Mouse (Mus musculus): ENCODE results near the gene Mfap2. TPM values are rescaled to one million over a fixed set of nuclear protein-coding genes. Genes with fewer than 3 reads are reported as not detected.

The Mfap2 gene
- not detected in 4 replicates for total RNA-seq (2023)

DNA sequence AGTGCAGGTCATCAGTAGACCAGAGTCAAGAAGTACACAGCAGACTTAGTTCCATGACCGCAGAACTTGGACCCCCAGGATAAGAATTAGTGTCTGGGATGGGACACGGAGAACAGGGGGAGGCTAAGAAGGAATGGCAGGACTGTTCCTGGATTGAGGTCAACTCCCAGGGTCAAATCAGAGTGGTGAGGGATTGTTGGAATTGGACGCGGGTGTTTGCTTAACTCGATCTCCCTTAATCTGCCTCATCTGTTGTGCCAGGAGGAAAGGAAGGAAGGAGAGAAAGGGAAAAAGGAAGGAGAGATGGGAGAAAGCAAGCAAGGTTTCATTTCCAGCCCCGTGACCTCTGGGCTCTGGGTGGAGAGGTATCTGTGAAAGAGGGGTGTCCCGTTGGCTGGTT lies at the start of gene Mfap2:
TSS of gene Mfap2 (plus strand) at position 301 of the 400 bp plus-strand sequence.

GRCm38 (mm10) chr4:140960781-140961466 lies 49.3 kb upstream of the Mfap2 start, which contains the start of gene Sdhb:
Gene Sdhb, plus strand, starts transcription at chr4:140961203.

GRCm38 (mm10) chr4:140986711-140987395 lies 23.4 kb upstream of the Mfap2 start, which contains the start of gene Atp13a2:
Gene Atp13a2, plus strand, starts transcription at chr4:140986873.

DNA sequence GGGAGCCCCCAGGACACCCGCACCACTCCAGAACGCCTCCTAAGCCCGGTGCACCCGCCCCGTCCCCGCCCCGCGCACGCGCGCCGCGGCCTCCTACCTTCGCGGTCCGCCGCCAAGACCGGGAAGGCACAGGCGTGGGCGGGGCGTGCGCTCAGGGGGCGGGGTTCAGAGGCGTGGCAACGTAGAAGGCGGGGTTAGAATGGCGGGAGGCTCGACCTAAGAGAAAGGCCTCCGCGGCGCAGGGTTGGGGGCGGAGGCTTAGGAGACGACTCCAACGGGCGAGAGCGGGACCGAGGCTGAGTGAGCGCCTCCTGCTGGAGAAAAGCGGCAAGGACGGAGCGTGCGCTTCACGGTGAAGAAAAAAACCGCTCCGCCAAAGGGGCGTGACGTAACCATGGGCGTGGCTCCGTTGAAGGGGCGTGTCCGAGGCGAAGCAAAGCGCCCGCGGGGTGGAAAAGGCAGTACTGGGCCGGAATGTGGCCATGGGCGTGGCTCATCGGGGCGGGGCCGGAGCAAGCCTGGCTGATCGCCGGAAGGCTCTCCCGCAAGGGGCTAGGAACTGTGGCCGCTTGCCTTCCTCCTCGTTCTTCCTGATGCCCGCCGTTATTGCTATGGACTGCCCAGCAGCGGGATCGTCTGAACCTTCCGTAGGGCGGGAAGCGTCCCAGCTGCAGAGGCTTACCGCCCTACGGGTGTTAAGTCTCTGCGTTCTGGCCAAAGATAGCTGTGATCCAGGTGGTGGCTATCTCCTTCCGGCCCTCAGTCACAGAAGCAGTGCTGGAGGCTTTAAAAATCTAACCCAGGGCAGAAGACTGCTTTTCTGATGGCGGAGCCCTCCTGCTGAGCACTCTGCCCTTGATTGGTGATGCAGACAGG lies 50.4 kb downstream of the Mfap2 start, which contains the start of gene Crocc:
TSS of gene Crocc (minus strand) at position 125 of the 876 bp plus-strand sequence.

Other genes with a start within 250 kb of the Mfap2 start
- 0.38 to 0.66 TPM (median 0.50 TPM) in 4 replicates for gene Padi4, start 236.2 kb upstream of the Mfap2 start, total RNA-seq (2023)
- 0.19 TPM in 1 of 4 replicates, not detected in the others for gene Padi3, start 199.8 kb upstream of the Mfap2 start, total RNA-seq (2023)
- gene Padi1, start 164.6 kb upstream of the Mfap2 start, total RNA-seq (2023), result 0.49 TPM in 1 of 4 replicates, not detected in the others
- gene Padi2, start 104.1 kb upstream of the Mfap2 start, total RNA-seq (2023), result 11.0 to 13.6 TPM (median 12.8 TPM) in 4 replicates
- 67.8 to 81.4 TPM (median 75.4 TPM) in 4 replicates for gene Sdhb, start 49.2 kb upstream of the Mfap2 start, total RNA-seq (2023)
- 83.0 to 109 TPM (median 90.1 TPM) in 4 replicates for gene Atp13a2, start 23.5 kb upstream of the Mfap2 start, total RNA-seq (2023)
- 15.3 to 20.1 TPM (median 17.6 TPM) in 4 replicates for gene Crocc, start 50.1 kb downstream of the Mfap2 start, total RNA-seq (2023)
- gene Necap2, start 67.9 kb downstream of the Mfap2 start, total RNA-seq (2023), result 81.7 to 93.6 TPM (median 85.9 TPM) in 4 replicates
- not detected in 4 replicates for gene Spata21, start 77.9 kb downstream of the Mfap2 start, total RNA-seq (2023)
- 120 to 160 TPM (median 140 TPM) in 4 replicates for gene Szrd1, start 129.4 kb downstream of the Mfap2 start, total RNA-seq (2023)
- gene Fbxo42, start 137.5 kb downstream of the Mfap2 start, total RNA-seq (2023), result 18.1 to 25.2 TPM (median 20.6 TPM) in 4 replicates
- 1.2 to 2.9 TPM (median 1.7 TPM) in 4 replicates for gene Rsg1, start 203.5 kb downstream of the Mfap2 start, total RNA-seq (2023)
- not detected in 4 replicates for gene Arhgef19, start 229.1 kb downstream of the Mfap2 start, total RNA-seq (2023)

All from B cell, adult 62 days (primary cell).